Mouse (Mus musculus) lung, adult 18-20 months (tissue): Measurements from ENCODE around the gene Gclc.
"Not testable (repeated sequence)": the region's sequence is repeated elsewhere in the genome, so short reads cannot be mapped to it uniquely, and the experiment has no call there.

ENCODE experiments used
- DNase-seq, 2 experiments: peaks; one replicate each; pipeline ENCODE4 v3.0.0; 2022; ENCODE audit warnings: mixed read lengths in 2 of 2

Gene Gclc

GRCm38 (mm10) chr9:77746315-77746714 lies 8.0 kb upstream of the Gclc start:
- no peak for DNase-seq

GRCm38 (mm10) chr9:77748292-77748691 lies 6.0 kb upstream of the Gclc start:
- not testable (repeated sequence) for DNase-seq

GRCm38 (mm10) chr9:77750133-77751060 lies 3.9 kb upstream of the Gclc start:
- peak; percentile 95 to 97 for DNase-seq

- no peak for DNase-seq
Observed at GRCm38 (mm10) chr9:77751091-77751521, 3.2 kb upstream of the Gclc start.

- DNase-seq = peak; percentile 80 to 83
Observed at GRCm38 (mm10) chr9:77754728-77755402, 530 bp downstream of the Gclc start.

GRCm38 (mm10) chr9:77755403-77755784 lies 1.1 kb downstream of the Gclc start:
- no peak for DNase-seq

GRCm38 (mm10) chr9:77756076-77756475 lies 1.7 kb downstream of the Gclc start:
- no peak for DNase-seq

- DNase-seq = no peak
Observed at GRCm38 (mm10) chr9:77757331-77757730, 3.0 kb downstream of the Gclc start.

- no peak for DNase-seq
Observed at GRCm38 (mm10) chr9:77758481-77758880, 4.1 kb downstream of the Gclc start.

- DNase-seq = no peak
Observed at GRCm38 (mm10) chr9:77759111-77759510, 4.8 kb downstream of the Gclc start.

- DNase-seq = no peak
Observed at GRCm38 (mm10) chr9:77759756-77760155, 5.4 kb downstream of the Gclc start.

GRCm38 (mm10) chr9:77766218-77766617 lies 11.9 kb downstream of the Gclc start:
- no peak for DNase-seq

- peak in 1 of 2 experiments; percentile 37 for DNase-seq
Observed at GRCm38 (mm10) chr9:77766767-77767166, 12.4 kb downstream of the Gclc start.

GRCm38 (mm10) chr9:77770909-77771308 lies 16.6 kb downstream of the Gclc start:
- DNase-seq = no peak

GRCm38 (mm10) chr9:77771330-77771729 lies 17.0 kb downstream of the Gclc start:
- no peak for DNase-seq

- DNase-seq = no peak
Observed at GRCm38 (mm10) chr9:77771765-77772383, 17.5 kb downstream of the Gclc start.

GRCm38 (mm10) chr9:77776720-77777515 lies 22.6 kb downstream of the Gclc start:
- no peak for DNase-seq

- no peak for DNase-seq
Observed at GRCm38 (mm10) chr9:77777622-77778021, 23.3 kb downstream of the Gclc start.

GRCm38 (mm10) chr9:77779711-77780110 lies 25.4 kb downstream of the Gclc start:
- DNase-seq = no peak

GRCm38 (mm10) chr9:77781453-77782163 lies 27.3 kb downstream of the Gclc start:
- DNase-seq = no peak

GRCm38 (mm10) chr9:77782201-77782600 lies 27.9 kb downstream of the Gclc start:
- DNase-seq = peak in 1 of 2 experiments; percentile 34

GRCm38 (mm10) chr9:77783006-77783405 lies 28.7 kb downstream of the Gclc start:
- DNase-seq = no peak
